ENCODE assay signal across 7 mouse cellular contexts in the genomic region with DNA sequence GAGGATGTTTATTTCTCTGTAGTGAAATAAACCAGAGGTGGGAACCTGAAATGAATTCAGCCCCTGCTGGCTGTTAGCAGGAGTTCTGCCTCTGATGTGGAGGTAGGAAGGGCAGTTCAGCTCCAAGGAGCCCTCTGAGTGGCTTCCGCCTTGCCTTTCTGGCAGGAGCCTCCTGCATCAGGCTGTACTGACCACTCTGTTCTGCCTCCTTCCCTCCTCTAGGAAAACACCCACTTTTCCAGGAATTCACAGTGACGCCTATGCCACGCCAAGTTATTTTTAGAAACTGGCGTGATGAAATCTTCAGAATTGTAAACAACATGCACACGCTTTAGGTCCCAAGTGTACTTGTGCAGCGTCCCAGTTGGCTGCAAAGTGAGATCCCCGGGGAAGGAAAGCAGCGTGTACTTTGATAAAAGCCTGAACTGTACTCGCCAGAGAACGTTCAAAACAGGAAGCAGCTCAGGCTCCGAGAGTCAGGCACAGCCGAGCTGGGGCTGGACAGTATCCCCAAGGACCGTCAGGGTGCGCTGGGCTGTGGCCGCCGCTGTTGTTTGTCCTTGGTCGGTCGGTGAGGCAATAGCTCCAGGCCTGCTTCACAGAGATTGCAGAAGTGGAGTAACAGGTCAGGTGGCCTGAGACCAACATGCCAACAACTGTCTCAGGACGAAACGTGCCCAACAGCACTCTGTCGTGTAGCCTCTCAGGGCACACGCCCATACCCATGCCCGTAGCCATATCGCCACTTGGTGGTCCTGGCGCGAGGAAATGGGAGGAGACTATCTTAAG. TPM values are rescaled to one million over a fixed set of nuclear protein-coding genes. Genes with fewer than 3 reads are reported as not detected.
DNase-seq lines count a peak whose midpoint lies in the region; ATAC-seq and TF ChIP-seq lines count a peak whose summit lies in the region.

No protein-coding gene starts in this region.

- H3K9me3 ChIP-seq in G1E (replicated peaks) = no peaks in the 10 kb centered on the region
- no peaks in the 10 kb centered on the region for H3K9me3 ChIP-seq in forebrain, embryonic 10.5 days

- H3K4me3 ChIP-seq in G1E (ENCODE audit: low read depth, low read length) = peak overlapping the region; percentile 57; the same call in 1 of the 2 replicates
- peak overlapping the region; percentile 50 for H3K4me3 ChIP-seq in forebrain, embryonic 10.5 days

- TF ChIP-seq CTCF in G1E (IDR thresholded peaks at IDR 0.05; ENCODE audit: low read depth, low read length) = no peak

- intact Hi-C loops in heart, postnatal 25 days (cut with DNase I) = no loop called here
- intact Hi-C loops in left cerebral cortex, postnatal 25 days (cut with DNase I) = no loop called here

- peak overlapping the region; percentile 62 for H3K27ac ChIP-seq in forebrain, embryonic 10.5 days

- H3K36me3 ChIP-seq in G1E (replicated peaks) = no peaks in the 10 kb centered on the region
- H3K36me3 ChIP-seq in forebrain, embryonic 10.5 days (replicated peaks) = no peaks in the 10 kb centered on the region

- WGBS in forebrain, embryonic 10.5 days = 6% methylated on average over 26 of the region's 26 CpGs

- no peak for DNase-seq in G1E (ENCODE audit: low spot score)
- peak; percentile 89 for DNase-seq in adrenal gland, postnatal 10 days
- DNase-seq in forebrain, embryonic 10.5 days (ENCODE audit: extremely low spot score, low spot score) = peak; percentile 39
- DNase-seq in heart, postnatal 25 days (ENCODE audit: low spot score) = peak; percentile 86
- peak; percentile 25 to 39 for DNase-seq in left cerebral cortex, postnatal 25 days (ENCODE audit: low spot score in 2 of 2)
- DNase-seq in spleen, adult 12 weeks (ENCODE audit: low spot score) = peak; percentile 7

- H3K27me3 ChIP-seq in G1E (ENCODE audit: insufficient read depth, low read length) = peaks cover 39% of the 10 kb centered on the region
- no peaks in the 10 kb centered on the region for H3K27me3 ChIP-seq in forebrain, embryonic 10.5 days (ENCODE audit: poor library complexity, severe bottlenecking)

- peaks cover 19% of the 10 kb centered on the region for H3K4me1 ChIP-seq in G1E (ENCODE audit: insufficient read depth, low read depth, low read length)
- H3K4me1 ChIP-seq in forebrain, embryonic 10.5 days = peaks cover 10% of the 10 kb centered on the region

- ATAC-seq in G1E (ENCODE audit: extremely low read depth, insufficient number of reproducible peaks, low FRiP score, poor library complexity, severe bottlenecking) = peak; percentile 42; the same call in 1 of the 2 replicates
- peak; percentile 81 for ATAC-seq in megakaryocyte-erythroid progenitor cell, adult 5-6 weeks (replicated peaks; ENCODE audit: low FRiP score, low TSS enrichment, poor library complexity, severe bottlenecking)

RNA-seq across cellular contexts. Expression of a gene that starts 10.0 kb away (rescaled TPM):
- total RNA-seq in G1E (2014; fragmentation: Nextera tagmentation) (275 and 332 TPM in 2 replicates), G1E (2017) (392 and 430 TPM in 2 replicates)
- polyA plus RNA-seq in G1E (2012) = 128 and 131 TPM in 2 replicates
- total RNA-seq in adrenal gland, postnatal 10 days (2021) = 100 to 1,000 TPM; 167 to 263 TPM
- 111 and 127 TPM in 2 replicates for polyA plus RNA-seq in forebrain, embryonic 10.5 days (2016; fragmentation: Nextera tagmentation; extraction: Ambion mirVana)
- total RNA-seq in heart, postnatal 25 days (2021) = 100 to 1,000 TPM; 206 to 234 TPM
- 100 to 1,000 TPM; 132 to 139 TPM for total RNA-seq in left cerebral cortex, postnatal 25 days (2021)
- total RNA-seq in megakaryocyte-erythroid progenitor cell, adult 5-6 weeks (2014; fragmentation: Nextera tagmentation) = 3.5 and 14.2 TPM in 2 replicates
- 13.0 and 15.1 TPM in 2 replicates for total RNA-seq in megakaryocyte-erythroid progenitor cell, adult 5-6 weeks (2017)

RNA-seq across cellular contexts. Expression of a gene that starts 21.2 kb away (rescaled TPM):
- total RNA-seq in G1E (2014; fragmentation: Nextera tagmentation) (not detected in 2 replicates), G1E (2017) (0.11 and 0.12 TPM in 2 replicates)
- polyA plus RNA-seq in G1E (2012) = not detected in 2 replicates
- 1 to 10 TPM; 2.1 to 3.5 TPM for total RNA-seq in adrenal gland, postnatal 10 days (2021)
- polyA plus RNA-seq in forebrain, embryonic 10.5 days (2016; fragmentation: Nextera tagmentation; extraction: Ambion mirVana) = 0.43 and 0.47 TPM in 2 replicates
- under 1 TPM; 0.20 to 0.29 TPM for total RNA-seq in heart, postnatal 25 days (2021)
- total RNA-seq in left cerebral cortex, postnatal 25 days (2021) = 10 to 100 TPM; 43.0 to 52.4 TPM
- total RNA-seq in megakaryocyte-erythroid progenitor cell, adult 5-6 weeks (2014; fragmentation: Nextera tagmentation) = not detected in 2 replicates
- total RNA-seq in megakaryocyte-erythroid progenitor cell, adult 5-6 weeks (2017) = not detected in 2 replicates

Comparison
In these comparisons a context has a peak if more than half of its experiments do, and no peak if none do; other contexts are left out.
1. RNA of a gene that starts 10.0 kb away (total RNA-seq): 275 to 430 TPM in G1E, 167 to 263 TPM in adrenal gland, postnatal 10 days, 206 to 234 TPM in heart, postnatal 25 days and 132 to 139 TPM in left cerebral cortex, postnatal 25 days; 3.5 to 15.1 TPM in megakaryocyte-erythroid progenitor cell, adult 5-6 weeks; every median in the first group is over 4 times any median in the second.
2. RNA of a gene that starts 21.2 kb away (total RNA-seq): 43.0 to 52.4 TPM in left cerebral cortex, postnatal 25 days; 2.1 to 3.5 TPM in adrenal gland, postnatal 10 days, 0.20 to 0.29 TPM in heart, postnatal 25 days, 0.11 to 0.12 TPM in G1E and not detected in megakaryocyte-erythroid progenitor cell, adult 5-6 weeks; every median in the first group is over 4 times any median in the second.